Mouse (Mus musculus) MN1 (cell line): ENCODE measurements around the gene Pid1.

Source experiments
- DNase-seq: peaks from one replicate; pipeline ENCODE4 v3.0.0-alpha.2; 2016; ENCODE audit warnings: low spot score

The Pid1 gene

DNA sequence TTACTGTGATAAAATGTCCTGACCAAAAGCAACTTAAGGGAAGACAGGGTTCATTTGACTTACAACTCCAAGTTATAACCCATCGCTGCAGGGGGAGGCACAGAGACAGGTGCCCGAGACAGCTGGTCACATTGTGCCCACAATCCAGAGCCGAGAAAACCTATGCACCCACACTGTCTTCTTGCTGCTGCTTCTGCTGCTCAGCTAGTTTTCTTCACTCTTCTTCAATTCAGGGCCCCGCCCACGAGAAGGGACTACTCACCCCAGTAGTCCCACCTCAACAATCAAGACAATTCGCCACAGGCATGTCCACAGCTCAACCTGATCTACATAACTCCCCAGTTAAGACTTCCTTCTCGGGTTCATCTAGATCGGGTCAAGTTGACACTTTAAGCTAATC is at the start of gene Pid1:
Pid1 (minus strand) TSS at position 214 of the 400 bp plus-strand sequence.
- no peak for DNase-seq

DNA sequence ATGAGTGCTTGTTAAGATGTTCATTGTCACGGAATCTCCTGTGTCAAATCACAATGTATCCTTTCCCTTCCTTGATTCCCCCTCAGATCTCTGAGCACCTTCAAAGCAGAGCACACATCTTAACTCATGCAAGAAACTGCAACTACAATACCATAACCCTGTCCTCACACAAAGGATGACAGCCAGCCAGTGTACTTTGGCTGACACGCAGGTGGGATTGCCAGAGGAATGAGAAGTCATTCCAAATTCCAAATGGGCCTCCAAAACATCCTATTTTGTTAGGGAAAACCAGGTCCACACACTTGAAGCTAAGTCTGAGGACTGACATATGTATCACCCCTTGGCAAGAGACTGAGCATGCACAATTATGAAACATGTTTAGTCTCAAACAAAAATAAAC is 45.5 kb upstream of the Pid1 start:
- DNase-seq = no peak

DNA sequence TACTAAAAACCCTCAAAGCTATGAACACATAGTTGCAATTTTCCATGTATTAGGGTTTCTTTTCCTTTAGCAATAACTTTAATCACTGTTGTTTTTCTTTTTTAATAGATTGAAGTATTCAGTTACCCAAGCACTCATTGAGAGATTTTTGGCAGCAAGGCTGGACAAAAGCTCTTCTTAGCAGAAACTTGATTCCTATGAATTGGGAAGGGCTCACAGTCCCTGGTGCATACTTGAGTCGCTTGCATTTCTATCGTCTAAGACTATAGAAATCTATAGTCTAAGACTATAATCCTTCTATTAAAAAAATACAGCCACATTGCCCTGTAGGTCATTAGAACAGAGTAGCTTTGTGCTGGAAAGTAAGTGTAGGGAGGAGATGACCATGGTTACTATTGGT is 44.9 kb upstream of the Pid1 start:
- DNase-seq = no peak

- DNase-seq = no peak
These were observed 42.9 kb upstream of the Pid1 start for GRCm38 (mm10) chr1:84406891-84407290.

GRCm38 (mm10) chr1:84405551-84406290 is 41.7 kb upstream of the Pid1 start:
- no peak for DNase-seq

DNA sequence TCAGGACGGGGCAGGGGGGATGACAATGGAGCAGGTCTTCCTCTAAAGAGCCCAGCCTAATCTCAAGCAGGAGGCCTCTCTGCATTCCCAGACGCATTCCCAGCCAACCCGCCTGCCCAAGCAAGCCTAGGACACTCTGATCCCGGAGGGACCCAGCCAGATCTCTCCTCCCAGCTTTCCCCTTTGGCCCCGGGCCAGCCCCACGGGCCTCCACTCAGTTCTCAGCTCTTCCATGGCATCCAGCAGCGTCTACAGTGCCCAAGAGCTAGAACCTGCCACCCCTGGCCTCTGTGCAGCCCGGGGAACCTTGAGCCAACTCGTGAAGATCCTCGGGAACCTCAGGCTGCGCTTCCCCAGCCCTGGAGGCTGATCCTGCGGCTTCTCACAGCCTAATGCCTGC is 40.9 kb upstream of the Pid1 start:
- no peak for DNase-seq

GRCm38 (mm10) chr1:84402154-84402553 is 38.2 kb upstream of the Pid1 start:
- no peak for DNase-seq

GRCm38 (mm10) chr1:84399671-84400070 is 35.7 kb upstream of the Pid1 start:
- no peak for DNase-seq

DNA sequence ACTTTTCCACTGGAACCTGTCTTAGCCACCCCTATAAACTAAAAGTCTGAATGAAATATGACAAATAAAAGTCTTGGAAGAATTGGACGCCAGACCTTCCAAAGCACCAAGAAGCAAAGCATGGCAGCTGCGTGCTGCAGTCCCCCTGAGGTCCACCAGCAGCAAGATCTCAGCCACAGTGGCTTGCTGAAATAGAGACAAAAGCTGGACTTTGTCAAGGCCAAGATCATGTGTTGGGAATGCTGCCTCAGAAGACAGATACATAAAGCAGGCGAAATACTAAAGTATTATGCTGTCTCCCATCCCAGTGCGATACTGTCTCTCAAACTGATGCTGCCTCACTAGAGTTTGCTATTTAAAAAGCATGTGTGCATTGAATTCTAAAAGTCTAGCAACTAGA is 35.1 kb upstream of the Pid1 start:
- no peak for DNase-seq

DNA sequence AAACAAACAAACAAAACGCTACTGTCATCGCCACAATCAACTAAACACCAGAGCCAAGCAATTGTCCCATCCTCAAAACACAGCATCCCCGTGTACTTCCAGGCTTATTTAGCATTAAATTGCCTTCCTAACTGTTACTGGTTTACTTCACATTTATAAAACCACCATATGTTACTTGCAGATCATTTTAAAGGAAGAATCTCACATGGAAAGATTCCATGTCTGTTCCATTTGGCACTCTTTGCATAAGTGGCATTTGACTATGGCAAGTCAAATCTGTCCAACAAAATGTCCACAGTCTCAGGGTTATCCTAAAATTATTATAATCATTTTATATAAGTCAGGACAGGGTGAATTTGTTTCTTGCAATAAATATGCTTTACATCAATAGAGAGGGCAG is 32.8 kb upstream of the Pid1 start:
- DNase-seq = no peak

DNA sequence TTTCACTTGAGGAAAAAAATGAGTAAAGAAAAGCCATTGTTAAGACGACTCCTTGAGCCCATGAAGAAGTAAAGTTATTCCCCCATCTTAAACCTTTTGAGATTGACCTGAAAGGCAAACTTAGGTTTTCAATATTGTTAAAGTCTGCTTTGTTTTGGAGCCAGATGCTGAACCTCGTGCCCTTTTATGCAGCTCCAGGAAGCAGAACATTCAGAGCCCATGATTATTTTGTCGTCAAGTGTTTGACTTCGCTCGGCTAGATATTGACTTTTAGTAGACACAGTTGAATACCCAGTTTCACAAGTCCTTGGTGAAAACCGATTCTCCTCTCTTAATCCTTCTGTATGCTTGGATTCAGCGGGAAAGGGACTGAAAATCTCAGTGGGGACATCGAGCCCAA is 31.9 kb upstream of the Pid1 start:
- DNase-seq = no peak

DNA sequence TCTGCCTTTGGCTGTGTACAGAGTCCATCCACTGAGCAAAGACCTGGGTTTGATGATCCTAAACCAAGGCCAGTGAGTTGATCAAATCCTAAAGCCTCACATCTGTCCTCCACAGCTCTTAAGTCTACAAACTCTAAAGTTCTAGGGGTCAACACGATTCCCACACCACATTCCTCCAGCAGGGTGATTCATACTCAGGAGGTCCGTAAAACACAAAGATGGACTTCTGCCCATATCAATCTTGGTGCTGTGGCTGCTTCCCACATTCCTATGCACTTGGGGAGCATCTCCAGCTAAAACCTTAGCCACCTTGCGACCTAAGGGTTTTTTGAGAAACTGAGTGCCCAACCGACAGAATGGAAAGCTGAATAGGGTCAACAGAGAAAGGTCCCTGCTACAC is 27.0 kb upstream of the Pid1 start:
- DNase-seq = no peak

- DNase-seq = no peak
These were observed 23.6 kb upstream of the Pid1 start for GRCm38 (mm10) chr1:84387616-84388015.

GRCm38 (mm10) chr1:84386481-84387146 is 22.6 kb upstream of the Pid1 start:
- DNase-seq = no peak

- no peak for DNase-seq
These were observed 18.7 kb upstream of the Pid1 start for GRCm38 (mm10) chr1:84382709-84383108.

- DNase-seq = no peak
These were observed 18.1 kb upstream of the Pid1 start for GRCm38 (mm10) chr1:84382064-84382463.

- no peak for DNase-seq
These were observed 16.9 kb upstream of the Pid1 start for GRCm38 (mm10) chr1:84380895-84381294.

DNA sequence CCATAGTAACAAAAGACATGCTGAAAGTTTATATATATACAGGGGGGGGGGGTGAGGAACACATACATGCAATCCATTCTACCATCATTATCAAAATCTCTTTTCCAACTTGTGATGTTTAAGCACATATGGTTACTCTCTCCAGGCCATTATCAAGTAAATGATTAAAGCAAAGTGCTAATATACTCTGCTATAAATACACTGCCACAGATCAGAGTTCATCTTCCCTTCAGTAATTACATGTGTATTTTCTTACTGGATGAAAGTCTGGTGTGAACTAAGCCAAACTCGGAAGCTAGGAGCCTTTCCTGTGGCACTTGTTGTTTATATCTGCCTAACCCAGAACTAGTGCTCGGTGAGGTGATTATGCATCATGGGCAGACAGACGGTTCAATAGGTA is 3.8 kb upstream of the Pid1 start:
- no peak for DNase-seq

DNA sequence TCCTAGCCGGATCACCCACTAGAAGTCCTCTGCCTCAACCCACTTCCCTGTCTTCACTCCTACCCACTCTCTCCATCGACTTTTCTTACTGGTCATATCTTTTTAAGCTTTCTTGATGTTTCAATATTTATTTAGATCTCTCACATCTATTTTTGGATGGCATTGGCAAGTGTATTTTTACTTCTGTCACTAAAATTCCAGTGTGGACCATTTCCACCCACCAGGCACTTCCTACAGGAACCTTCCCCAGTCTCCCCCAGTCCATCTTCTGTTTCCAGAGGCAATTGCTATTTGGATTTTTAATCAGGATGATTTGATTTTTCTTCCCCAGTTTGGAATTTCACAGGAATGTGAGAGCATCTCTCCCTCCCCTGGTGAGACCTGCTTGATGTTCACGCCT is 2.6 kb upstream of the Pid1 start:
- DNase-seq = no peak

GRCm38 (mm10) chr1:84362709-84363617 is 1.0 kb downstream of the Pid1 start:
- DNase-seq = no peak

DNA sequence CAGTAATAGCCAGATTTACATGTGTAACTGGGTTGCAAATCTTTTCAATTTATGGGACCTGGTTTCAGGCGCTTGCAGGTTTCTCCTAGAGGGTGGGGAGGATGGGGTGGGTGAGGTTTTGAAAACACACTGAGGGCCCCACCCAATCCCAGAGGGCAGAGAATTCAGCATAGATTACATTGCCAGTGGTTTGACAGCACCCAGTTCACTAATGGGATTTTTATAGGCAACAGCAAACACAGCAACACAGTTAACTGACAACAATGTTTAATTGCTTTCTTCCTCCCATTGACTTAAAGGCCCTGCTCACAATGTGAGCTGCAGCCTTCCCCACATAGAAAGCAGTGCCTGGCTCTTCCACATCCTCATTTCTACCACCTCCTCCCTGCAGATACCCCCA is 1.8 kb downstream of the Pid1 start:
- no peak for DNase-seq

DNA sequence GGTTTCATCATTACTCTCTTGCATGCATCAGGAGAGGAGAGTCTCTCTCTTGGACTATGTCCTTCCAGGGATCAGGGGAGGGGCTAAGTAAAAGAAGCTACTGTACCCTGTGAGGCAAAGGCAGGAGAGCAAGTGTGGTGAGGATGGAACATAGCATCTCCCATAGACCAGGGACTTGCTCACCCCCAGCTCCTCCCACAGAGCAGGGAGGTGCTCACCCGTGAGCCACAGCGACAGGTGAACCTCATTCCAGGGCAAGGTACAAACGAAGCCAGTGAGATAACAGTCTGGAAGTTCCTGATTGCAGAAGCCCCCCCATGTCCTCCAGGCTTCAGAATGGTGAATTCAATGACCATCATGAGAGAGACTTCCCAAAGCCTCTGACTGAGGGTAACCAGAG is 2.6 kb downstream of the Pid1 start:
- DNase-seq = no peak
